Mouse (Mus musculus) erythroblast, adult 5-6 weeks (primary cell): ENCODE measurements around the gene Tmem117. TPM values are rescaled to one million over a fixed set of nuclear protein-coding genes. Genes with fewer than 3 reads are reported as not detected.

Experiments used
- ATAC-seq: replicated peaks from 2 replicates; pipeline ENCODE4 v1.8.0; 2016; ENCODE audit warnings: moderate number of reproducible peaks, mild to moderate bottlenecking, moderate TSS enrichment, inconsistent platforms; ENCODE audit not compliant: poor library complexity, low FRiP score, severe bottlenecking
- total RNA-seq, 2 experiments: library from RNA; stranded (forward) in 1 of 2; stranded (reverse) in 1 of 2; fragments of 150-400 nt in 1 of 2; fragments of 200-764, 138-1000 nt in 1 of 2; gene quantifications; 2 replicates each; pipeline versions ENCODE4 v1.2.3 to v1.2.4; 2015 to 2017; ENCODE audit warnings: low replicate concordance in 2 of 2

Tmem117 gene
- total RNA-seq, 2 experiments from 2014 or later, result not detected

DNA sequence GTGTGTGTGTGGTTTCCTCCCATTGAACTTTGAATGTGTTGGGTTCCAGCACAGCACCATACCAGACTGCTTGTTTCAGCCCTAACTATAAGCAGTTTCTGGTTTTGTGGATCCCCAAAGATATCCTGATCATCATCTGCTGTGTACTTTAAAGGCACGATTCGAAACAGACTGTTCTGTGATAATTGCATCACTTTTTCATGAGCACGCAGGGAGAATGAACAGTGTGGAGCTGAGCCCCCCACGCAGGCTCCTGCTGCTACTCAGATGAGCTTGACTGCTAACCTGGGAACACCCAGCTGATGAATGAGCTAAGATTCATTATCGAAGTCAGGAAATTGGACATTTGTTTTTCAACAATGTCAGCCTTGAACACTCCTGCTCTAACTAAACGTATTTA, 230.6 kb downstream of the Tmem117 start:
- no peak for ATAC-seq

DNA sequence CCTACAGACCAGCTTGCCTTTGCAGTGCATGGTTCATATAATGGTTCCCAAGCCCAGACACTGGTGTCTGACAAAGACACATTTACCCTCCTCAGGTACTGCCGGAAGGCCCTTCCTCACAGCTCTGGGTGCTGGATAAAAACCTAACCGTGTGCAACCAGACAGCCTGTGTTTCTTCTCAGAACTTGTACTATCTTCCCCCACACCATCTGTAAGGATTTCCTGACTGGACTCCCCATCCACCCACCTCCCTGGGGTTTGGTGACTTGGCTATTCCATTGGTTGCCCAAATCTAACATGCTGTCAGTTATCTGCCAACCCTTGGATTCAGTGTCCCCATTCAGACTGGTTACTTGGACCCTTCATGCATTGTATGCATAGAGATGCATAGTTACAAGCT, 232.1 kb downstream of the Tmem117 start:
- no peak for ATAC-seq

DNA sequence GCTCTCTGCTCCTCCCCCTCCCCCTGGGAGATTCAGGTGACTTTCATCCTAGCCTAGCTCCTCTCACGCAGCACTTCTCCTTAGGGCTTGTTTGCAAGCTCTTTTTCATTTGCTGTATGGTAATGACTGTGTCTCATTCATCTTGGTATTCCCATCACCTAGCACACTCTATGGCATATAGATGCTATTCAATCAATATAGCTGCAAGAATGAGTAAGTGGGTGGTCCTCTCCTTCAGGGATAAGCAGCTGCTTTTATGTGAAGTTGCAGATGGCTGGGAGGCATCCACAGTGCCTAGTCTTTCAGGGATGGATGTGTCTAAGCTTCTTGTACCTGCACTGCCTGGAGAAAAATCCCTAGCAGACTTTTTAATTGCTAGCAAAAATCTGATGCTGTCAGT, 235.1 kb downstream of the Tmem117 start:
- no peak for ATAC-seq

DNA sequence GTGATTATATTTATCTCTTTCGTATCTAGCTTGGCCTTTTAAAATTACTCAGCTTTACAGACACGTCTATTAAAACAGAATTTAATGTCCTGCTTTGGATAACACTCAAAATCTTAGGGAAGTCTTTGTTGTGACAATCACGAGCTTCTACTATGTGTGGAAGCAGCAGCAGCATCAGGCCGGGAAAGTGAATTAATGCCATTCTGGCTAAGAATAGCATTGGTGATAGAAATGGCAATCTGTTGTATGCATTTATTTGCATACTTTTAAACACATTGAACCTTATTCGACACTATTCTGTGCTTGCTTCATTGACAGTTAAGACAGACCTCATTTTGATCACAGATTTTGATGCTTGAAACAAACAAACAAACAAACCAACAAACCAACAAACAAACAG, 239.3 kb downstream of the Tmem117 start:
- ATAC-seq, result no peak

DNA sequence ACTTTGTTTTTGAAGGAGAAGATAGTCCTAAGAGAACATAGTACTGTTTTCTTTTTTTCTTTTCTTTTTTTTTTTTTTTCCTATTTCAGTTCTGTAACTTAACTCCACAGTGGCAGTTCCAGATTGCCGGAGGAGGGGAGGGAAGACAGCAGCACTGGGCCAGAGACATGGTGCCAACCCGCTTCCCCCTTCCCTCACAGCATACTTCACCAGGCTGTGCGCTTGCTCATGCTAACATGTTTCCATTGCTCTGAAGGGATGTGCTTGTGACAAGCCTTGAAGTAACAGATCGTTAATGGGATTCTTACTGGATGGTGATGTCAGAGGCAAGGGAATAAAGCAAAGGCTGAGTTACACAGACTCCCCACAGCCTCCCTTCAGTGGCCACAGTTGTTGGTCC, 256.0 kb downstream of the Tmem117 start:
- ATAC-seq, result no peak

DNA sequence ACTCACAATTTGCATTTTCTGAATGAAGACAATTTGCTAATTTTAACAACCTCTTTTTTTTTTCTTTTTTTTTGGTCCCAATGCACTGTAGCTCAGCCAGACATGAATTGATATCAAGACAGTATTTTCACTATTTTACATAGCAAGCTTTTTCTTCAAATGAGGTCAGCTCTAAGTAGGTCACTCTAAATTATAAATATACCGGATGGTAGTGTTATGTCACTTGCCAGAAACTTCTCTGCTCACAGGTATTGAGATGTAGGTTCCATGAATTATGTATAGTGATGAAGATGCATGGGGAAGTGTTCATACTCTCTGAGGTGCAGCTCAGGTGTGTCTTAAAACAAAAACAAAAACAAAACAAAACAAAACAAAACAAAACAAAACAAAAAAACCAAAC, 264.2 kb downstream of the Tmem117 start:
- no peak for ATAC-seq

DNA sequence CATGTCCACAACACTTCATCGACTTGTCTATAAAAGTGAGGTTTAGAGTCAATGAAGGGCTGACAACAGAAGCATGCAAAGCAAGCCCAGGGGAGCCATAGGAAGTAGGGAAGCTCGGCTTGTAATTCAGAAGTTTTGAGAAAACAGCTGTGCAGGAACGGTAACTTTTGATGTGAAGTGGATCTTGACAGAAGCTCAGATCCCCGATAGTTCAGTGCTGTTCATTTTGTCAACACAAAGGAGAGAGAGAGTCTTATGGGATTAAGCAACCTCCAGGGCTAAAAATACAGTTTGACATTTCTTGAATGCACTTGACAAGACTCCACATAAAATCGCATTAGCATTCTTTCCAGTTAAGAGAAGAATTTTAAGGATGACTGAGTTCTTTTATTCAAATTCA, 265.1 kb downstream of the Tmem117 start:
- no peak for ATAC-seq

DNA sequence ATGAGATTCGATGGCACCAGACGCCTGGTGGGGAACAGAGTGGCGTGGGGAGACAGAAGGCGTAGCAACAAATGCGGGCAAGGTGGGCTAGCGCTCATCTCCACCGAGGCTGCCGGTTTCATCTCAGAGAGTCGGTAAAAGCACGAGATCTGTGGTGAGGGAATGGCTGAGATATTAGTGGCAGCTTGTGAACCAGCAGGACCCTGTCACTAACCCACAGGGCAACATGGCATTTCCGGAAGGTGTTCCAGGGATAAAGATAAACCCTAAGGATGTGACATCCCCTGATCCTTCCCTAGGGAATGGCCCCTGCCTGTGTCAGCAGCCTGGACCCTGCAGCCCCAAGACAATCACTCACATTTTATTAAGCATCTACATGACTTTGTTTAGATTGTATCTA, 266.6 kb downstream of the Tmem117 start:
- ATAC-seq, result no peak

DNA sequence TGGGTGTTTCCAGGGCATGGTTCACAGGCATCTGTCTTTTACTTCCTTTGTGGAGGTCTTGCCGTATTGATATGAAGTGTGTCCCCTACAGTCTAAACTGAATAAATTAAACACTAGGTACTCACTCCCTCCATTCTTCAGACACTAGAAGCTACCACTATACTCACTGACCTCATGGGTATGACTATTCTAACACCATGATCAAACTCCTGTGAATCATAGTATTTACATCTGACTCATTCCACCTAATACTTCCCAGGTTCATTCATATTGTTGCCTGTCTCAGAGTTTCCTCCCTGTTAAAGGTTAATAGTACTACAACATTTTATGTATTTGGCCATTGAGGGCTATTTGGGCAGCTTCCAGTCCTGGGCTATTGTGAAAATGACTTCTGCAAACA, 274.2 kb downstream of the Tmem117 start:
- ATAC-seq, result no peak

DNA sequence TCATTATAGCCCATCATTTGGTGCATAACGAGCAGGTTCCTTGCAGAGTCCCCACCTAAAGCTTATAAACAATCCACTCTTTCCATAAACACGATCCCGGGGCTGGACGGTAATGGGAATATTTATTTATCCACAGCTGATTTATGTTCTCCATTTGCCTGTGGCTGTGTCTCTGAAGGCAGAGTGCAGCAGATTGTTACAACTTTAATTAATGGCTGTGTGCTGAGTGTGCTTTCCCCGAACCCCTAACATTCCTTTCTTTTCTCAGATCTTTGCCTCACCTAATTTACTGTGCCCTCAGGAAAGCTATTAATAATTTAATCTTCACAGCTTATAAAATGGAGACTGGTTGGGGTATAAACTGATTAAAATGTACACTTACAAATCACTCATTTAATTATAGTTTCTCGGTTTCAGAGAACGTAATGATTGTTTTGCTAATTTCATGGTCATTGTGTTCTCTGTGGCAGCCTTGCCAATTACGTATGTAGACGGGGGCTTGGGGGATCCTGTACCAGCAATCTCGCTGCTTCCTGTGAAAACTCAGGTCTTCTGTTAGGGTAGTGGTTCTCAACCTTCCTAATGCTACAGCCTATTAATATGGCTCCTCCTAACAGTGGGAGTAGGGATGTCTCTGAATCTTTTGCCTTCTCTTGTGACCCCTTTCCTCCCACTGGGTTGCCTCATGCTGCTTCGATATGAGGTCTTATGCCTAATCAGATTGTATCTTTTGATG, 275.8 kb downstream of the Tmem117 start:
- no peak for ATAC-seq

DNA sequence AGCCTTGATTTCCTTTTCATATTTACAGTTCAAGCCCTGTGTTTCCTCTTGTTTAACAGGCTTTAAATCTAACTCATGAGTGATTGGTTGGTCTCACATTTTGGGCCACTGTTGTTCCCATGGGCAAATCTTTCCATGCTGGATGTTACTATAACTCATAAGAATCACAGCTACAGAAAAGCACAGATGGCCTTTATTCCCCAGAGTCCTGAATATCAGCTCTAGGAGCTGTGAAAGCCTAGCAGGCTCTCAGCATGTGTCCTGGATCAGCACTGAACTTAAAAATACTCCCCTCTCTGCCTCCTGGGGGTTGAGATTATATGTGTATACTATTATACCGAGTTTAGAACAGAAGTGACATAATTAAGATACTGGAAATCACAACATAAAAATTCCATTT, 292.6 kb downstream of the Tmem117 start:
- ATAC-seq, result no peak

DNA sequence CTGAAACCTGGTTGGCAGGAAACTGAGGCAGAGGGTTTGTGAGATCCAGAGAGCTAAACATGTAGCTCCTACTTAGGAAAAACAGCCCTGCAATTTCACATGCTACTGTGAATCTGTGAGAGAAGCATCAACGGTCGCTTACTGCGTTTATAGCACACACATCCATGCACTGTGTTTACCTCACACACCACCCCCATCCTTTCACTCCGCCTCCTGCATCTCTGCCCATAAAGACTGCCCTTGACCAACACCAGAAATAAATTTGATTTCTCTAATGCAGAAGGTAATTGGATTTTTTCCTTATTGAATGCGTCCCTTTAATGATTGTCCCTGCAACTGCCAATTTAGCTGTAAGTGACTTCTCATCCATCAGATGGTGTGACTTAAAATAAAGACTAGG, 299.0 kb downstream of the Tmem117 start:
- ATAC-seq, result no peak

DNA sequence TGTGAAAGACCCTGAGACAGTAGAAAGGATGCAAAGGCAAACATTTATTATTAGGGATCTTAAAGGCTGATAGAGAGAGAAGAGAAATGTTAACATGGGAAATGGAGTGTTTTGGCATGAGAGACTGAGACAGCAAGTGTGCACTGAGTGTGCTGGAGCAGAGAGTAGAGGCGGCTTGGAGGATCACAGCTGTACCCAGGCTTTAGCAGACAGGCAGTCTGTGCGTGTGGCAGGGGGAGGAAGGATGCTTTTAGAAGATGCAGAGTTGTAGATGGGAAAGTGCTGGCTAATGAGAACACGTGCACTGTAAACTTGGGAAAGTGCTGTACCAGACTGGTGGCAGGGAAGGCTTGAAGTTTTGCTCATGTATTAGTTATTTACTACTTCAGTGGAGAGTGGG, 301.7 kb downstream of the Tmem117 start:
- no peak for ATAC-seq

DNA sequence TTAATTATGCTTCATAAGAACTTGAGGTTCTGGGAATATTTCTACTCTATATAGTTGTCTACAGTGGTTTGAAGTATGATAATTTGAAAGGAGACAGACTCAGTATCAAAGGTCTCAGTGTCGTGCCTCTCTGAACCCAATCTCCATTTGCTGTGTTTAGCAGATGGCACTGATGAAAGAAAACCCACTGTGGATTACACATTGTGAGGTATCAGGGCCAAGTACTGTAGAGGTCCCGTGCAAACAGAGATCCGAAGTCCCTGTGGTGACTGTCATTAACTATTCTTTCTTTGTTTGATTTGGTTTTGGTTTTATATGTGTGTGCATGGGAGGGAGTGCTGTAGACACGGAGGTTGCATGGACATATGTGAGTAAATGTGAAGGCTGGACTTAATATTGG, 304.0 kb downstream of the Tmem117 start:
- no peak for ATAC-seq

DNA sequence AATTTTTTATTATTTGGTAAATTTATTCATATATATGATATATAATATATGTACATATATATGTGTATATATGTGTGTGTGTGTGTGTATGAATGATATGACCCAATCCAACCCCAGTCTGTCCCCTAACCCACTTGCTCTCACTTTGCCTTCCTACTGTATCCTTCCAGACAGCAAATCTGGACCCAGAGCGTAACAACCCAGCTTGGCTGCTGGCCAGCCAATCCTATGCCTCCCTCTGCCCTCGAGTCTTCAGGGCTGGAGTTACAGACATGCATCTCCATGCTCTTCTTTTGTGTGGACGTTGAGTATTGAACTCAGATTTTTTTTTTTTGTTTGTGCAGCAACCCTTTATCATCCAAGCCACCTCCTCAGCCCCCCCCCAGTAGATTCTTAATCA, 304.4 kb downstream of the Tmem117 start:
- ATAC-seq, result no peak

DNA sequence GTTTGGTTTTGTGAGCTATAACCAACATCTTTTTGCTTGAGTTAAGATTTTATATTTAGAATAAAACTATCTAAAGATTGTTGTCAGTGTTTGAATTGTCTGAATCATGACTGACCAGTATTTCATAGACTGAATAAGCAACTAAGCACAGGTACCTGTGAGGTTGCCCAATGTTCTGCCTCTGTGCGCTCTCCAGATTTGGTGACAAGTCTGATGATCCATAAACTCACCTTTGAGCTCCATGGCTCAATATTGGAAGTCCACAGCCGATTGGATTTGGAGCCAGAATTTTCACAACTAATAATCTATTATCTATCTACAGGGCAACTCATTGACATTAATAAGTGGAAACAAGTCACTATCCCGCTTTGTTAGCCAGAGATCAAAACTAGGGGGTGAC, 312.9 kb downstream of the Tmem117 start:
- no peak for ATAC-seq

DNA sequence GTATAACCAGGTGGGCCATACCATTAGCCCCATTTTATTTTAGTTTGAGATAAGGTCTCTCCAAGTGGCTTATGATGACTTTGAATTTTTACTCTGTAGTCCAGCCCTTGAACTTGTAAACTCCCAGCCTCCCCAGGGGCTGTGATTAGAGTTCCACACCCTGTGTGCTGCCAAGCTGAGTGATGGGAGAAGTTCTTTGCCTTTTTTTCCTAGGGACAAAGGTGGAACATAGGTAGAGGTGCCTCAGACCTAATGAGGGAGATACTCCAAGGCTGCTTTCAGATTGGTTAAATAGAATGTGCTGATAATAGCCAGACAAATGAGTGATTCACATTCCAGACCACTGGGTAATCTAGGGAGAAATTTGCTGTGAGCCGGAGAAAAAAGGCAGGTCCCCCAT, 313.4 kb downstream of the Tmem117 start:
- no peak for ATAC-seq

DNA sequence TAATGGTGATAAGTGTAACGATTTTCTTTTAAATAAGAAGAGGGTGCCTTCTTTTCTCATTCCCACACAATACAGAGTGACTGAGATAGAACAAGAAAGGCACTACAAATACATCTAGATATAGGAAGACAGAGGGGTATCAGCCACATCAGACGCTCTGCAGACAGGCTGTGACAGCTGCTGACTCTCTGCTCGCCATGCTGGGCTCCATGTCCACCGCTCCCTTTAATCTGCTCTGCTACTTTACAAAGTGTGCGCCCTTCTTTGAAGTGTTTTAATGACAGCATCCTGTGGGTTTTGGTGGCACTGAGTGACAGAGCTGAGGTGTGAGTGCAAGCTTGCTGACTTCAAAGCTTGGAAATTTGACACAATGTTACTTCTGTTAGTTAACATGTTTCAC, 314.9 kb downstream of the Tmem117 start:
- ATAC-seq, result no peak

DNA sequence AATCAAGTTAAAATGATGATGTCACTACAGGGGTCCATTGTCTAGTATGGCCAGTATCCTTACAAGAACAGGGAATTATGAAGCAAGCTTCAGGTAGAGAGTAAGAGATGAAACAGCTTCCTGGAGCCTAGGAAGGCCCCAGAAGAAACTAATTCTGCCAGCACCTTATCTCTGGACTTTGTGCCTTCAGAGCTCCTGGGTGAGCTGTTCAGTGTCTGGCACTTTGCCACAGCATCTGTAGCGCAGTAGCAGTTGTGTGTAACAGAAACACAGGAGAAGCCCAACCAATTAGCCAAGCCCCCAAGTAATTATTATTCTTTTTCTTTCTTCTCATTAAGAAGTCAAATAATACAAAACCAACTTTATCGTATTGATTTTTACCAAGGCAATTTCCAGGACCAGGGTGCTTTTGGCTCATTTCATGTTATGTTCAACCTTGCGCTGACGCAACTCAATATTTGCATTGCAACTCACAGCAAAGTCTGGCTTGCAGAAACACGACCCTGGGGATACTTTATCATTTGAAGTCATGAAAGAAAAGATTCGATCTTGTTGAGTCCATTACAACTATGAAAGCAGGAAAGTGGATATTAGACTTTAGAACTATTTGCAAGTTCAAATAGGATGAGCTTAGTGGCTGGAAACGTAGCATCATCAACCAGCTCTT, 322.5 kb downstream of the Tmem117 start:
- ATAC-seq, result no peak

DNA sequence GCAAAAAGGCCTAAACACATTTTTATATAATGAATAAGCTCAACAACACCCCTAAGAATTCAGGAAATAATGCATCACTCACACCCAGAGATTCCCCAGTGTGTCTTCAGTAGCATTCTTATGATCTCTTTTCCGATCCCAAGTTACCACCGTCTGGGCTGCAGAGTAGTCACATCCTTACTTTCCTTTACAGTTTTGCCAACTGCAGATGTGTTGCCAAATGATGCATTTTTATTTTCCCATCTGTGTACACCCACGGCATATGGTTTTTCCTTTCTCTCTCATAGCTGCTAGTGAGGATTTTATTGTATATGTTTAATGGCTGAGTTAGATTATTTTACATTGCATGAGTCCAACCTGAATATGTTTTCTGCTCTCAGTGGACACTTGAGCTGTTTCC, 327.7 kb downstream of the Tmem117 start:
- no peak for ATAC-seq

DNA sequence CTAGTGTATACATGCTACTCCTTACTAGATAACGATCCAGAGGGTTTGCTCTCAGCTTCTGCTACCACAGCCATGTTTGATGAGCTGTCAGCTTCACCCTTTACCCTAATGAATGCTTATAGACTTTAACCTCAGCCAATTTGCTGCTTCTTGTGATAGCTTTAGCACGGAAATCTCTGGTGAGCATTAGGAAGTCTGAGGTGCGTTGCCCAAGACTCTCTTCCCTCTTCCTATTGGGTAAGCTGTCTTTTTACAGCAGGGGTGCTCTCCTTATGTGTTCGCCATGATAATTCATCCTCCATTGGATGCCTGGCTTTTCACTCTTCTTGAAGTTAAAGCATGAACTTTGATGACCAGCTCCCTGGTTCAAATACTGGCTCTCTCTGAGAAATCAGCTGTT, 328.2 kb downstream of the Tmem117 start:
- ATAC-seq, result no peak

DNA sequence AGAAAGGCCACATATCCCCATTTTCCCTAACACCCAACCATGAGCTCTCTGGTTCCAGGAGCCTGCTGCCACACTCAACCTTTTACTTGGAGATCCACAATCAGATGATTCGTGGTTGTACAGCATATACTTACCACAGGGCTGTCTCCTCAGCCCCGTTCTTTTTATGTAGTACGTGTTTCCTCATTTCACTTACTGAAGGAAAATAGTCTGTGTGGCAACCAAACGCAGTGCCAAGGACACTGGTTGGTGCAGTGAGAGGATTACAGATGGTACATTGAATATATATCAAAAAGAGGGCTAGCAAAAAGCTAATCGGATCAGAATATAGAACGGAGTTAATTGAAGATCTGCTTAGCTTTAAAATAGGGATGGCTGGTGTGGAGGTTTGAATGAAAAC, 338.0 kb downstream of the Tmem117 start:
- ATAC-seq, result no peak
